Mouse (Mus musculus) olfactory bulb, adult 2 months (tissue): ENCODE results near the gene Ctdsp1.

Experiments
- CTCF ChIP-seq: fragments of 200-500 bp; IDR thresholded peaks from 2 replicates; pipeline ENCODE4 v1.5.1; 2012; ENCODE audit warnings: low read depth, mild to moderate bottlenecking, low read length, moderate library complexity; ENCODE audit not compliant: insufficient read depth
- POLR2A ChIP-seq: fragments of 200-500 bp; IDR thresholded peaks from 2 replicates; pipeline ENCODE4 v1.6.1; 2012; ENCODE audit warnings: mild to moderate bottlenecking, low read depth, low read length, moderate library complexity; ENCODE audit not compliant: insufficient read depth

- TF ChIP-seq POLR2A (no peak), CTCF (peak; percentile 22; the same call in 1 of the 2 replicates)
Measured at GRCm38 (mm10) chr1:74361812-74362211, 29.5 kb upstream of the Ctdsp1 start, which contains the start of gene Catip.
